Mouse (Mus musculus): ENCODE data around the gene C8g.

- TF ChIP-seq MAX (IDR thresholded peaks at IDR 0.05; ENCODE audit: low read depth) (no peak), POLR2A (IDR thresholded peaks at IDR 0.05; ENCODE audit: insufficient read length, low read depth) (no peak), POLR2AphosphoS2 (IDR thresholded peaks at IDR 0.05; ENCODE audit: insufficient read length, low read depth) (no peak), USF1 (IDR thresholded peaks at IDR 0.05; ENCODE audit: low read depth) (no peak), TCF3 (IDR thresholded peaks at IDR 0.05; ENCODE audit: insufficient read length, low read depth) (no peak)
These were observed 24.0 kb downstream of the C8g start for GRCm38 (mm10) chr2:25477541-25477940.

Measured in myocyte (in vitro differentiated cells).